ENCODE assay signal across 8 mouse cellular contexts in genomic region chr2:162658997-162659396, GRCm38 (mm10). TPM values are rescaled to one million over a fixed set of nuclear protein-coding genes. Genes with fewer than 3 reads are reported as not detected.
DNase-seq lines count a peak whose midpoint lies in the region; ATAC-seq and TF ChIP-seq lines count a peak whose summit lies in the region.

No protein-coding gene starts in this region.

- ATAC-seq in Patski, result no peak
- ATAC-seq in hindbrain, embryonic 14.5 days (ENCODE audit: low FRiP score), result no peak

- H3K4me3 ChIP-seq in hindbrain, embryonic 14.5 days (replicated peaks; ENCODE audit: low read length), result peak overlapping the region; percentile 71

- in situ Hi-C loops in Patski (cut with MboI; ENCODE audit: low pct_unique_long_range_greater_than_20kb), result loop anchor here (10.0 kb wide), 1 partner anchor 1444 kb away; no protein-coding TSS in a partner anchor

- under 1% methylated on average over 18 of the region's 18 CpGs for WGBS in hindbrain, embryonic 14.5 days

- peak; percentile 95 for TF ChIP-seq CTCF in Patski (IDR thresholded peaks at IDR 0.05)

- H3K36me3 ChIP-seq in hindbrain, embryonic 14.5 days (replicated peaks; ENCODE audit: control insufficient read depth, insufficient read depth), result no peaks in the 10 kb centered on the region

- H3K9me3 ChIP-seq in hindbrain, embryonic 14.5 days (ENCODE audit: control insufficient read depth, low read length), result no peaks in the 10 kb centered on the region

- H3K27me3 ChIP-seq in Patski, result peaks cover 35% of the 10 kb centered on the region
- peaks cover 3% of the 10 kb centered on the region; the same call in 1 of the 2 replicates for H3K27me3 ChIP-seq in hindbrain, embryonic 14.5 days (ENCODE audit: control insufficient read depth, insufficient read depth, low read length)

- peak overlapping the region; percentile 45 for H3K9ac ChIP-seq in hindbrain, embryonic 14.5 days

- POLR2A ChIA-PET in Patski (lab: Charles Lee), result no interaction called here

- peak overlapping the region; percentile 96 for H3K4me2 ChIP-seq in hindbrain, embryonic 14.5 days (replicated peaks)

- CTCF ChIA-PET in Patski (lab: Charles Lee), result interaction anchor here (0.9 to 2.7 kb wide), 12 partner anchors 9 to 1473 kb away, joined by 3 to 15 read pairs (median 4); no protein-coding TSS in a partner anchor

- H3K4me1 ChIP-seq in hindbrain, embryonic 14.5 days (replicated peaks; ENCODE audit: control insufficient read depth, insufficient read depth, low read length), result peaks cover 25% of the 10 kb centered on the region

- peak overlapping the region; percentile 52; the same call in 1 of the 2 replicates for H3K27ac ChIP-seq in hindbrain, embryonic 14.5 days

- DNase-seq in Patski (ENCODE audit: low read depth, low spot score), result peak; percentile 6
- peak; percentile 90 for DNase-seq in cerebellum, adult 9-10 months
- DNase-seq in frontal cortex, postnatal 10 days (ENCODE audit: low spot score in 2 of 2), result peak; percentile 69 to 89
- DNase-seq in hindbrain, embryonic 14.5 days (ENCODE audit: low spot score), result peak; percentile 97
- DNase-seq in layer of hippocampus, postnatal 25 days (ENCODE audit: extremely low spot score in 1 of 2, low spot score in 1 of 2), result peak; percentile 95 to 99
- peak; percentile 84 for DNase-seq in lung, postnatal 10 days
- DNase-seq in retina, postnatal 7 days (ENCODE audit: low read depth, low spot score), result peak; percentile 58
- no peak for DNase-seq in T-cell, adult 2 months (ENCODE audit: low spot score)

RNA-seq across cellular contexts. Expression of gene Ptprt, which starts 1.9 kb away (rescaled TPM):
- 0.01 TPM for polyA plus RNA-seq in Patski (2021)
- 19.7 and 21.5 TPM in 2 replicates for polyA plus RNA-seq in hindbrain, embryonic 14.5 days (2014; fragmentation: Nextera tagmentation; extraction: Ambion mirVana)
- total RNA-seq in layer of hippocampus, postnatal 25 days (2021), result 10 to 100 TPM; 45.6 to 53.4 TPM

Comparison
In these comparisons a context has a peak if more than half of its experiments do, and no peak if none do; other contexts are left out.
1. RNA of gene Ptprt, which starts 1.9 kb away (polyA plus RNA-seq): 19.7 to 21.5 TPM in hindbrain, embryonic 14.5 days; 0.01 TPM in Patski (single experiment); every median in the first group is over 10 times any median in the second.